Mouse (Mus musculus) regulatory T cell (primary cell): ENCODE data around the gene Taldo1.

ENCODE experiments used
- in situ Hi-C: fragments of 300-600 bp; cut with MboI, MseI; formaldehyde crosslinking; loops from one replicate; pipeline ENCODE4 v1.15.1; 2025; ENCODE audit warnings: high pct_unique_total_duplicates

Gene Taldo1

GRCm38 (mm10) chr7:141391625-141392551, at the start of gene Taldo1:
TSS of gene Taldo1 (plus strand) at chr7:141392199.
- in situ Hi-C loops = no loop called here

- in situ Hi-C loops = no loop called here
These were observed 48.8 kb upstream of the Taldo1 start for GRCm38 (mm10) chr7:141343230-141343629.

- in situ Hi-C loops = no loop called here
These were observed 48.3 kb upstream of the Taldo1 start for GRCm38 (mm10) chr7:141343696-141344095.

GRCm38 (mm10) chr7:141344787-141345186, 47.2 kb upstream of the Taldo1 start:
- in situ Hi-C loops = no loop called here

- in situ Hi-C loops = no loop called here
These were observed 40.9 kb upstream of the Taldo1 start for GRCm38 (mm10) chr7:141351061-141351460.

GRCm38 (mm10) chr7:141355051-141355450, 36.9 kb upstream of the Taldo1 start:
- in situ Hi-C loops = no loop called here

- in situ Hi-C loops = no loop called here
These were observed 36.2 kb upstream of the Taldo1 start for GRCm38 (mm10) chr7:141355626-141356326.

GRCm38 (mm10) chr7:141356971-141357370, 35.0 kb upstream of the Taldo1 start:
- in situ Hi-C loops = no loop called here

- in situ Hi-C loops = no loop called here
These were observed 30.5 kb upstream of the Taldo1 start for GRCm38 (mm10) chr7:141361510-141361909.

GRCm38 (mm10) chr7:141363106-141363751, 28.8 kb upstream of the Taldo1 start:
- in situ Hi-C loops = no loop called here

- in situ Hi-C loops = no loop called here
These were observed 28.3 kb upstream of the Taldo1 start for GRCm38 (mm10) chr7:141363752-141364125.

GRCm38 (mm10) chr7:141364349-141365048, 27.5 kb upstream of the Taldo1 start:
- in situ Hi-C loops = no loop called here

GRCm38 (mm10) chr7:141365049-141365445, 27.0 kb upstream of the Taldo1 start:
- in situ Hi-C loops = no loop called here

GRCm38 (mm10) chr7:141367358-141367757, 24.6 kb upstream of the Taldo1 start:
- in situ Hi-C loops = no loop called here

- in situ Hi-C loops = no loop called here
These were observed 22.1 kb upstream of the Taldo1 start for GRCm38 (mm10) chr7:141369918-141370317.

GRCm38 (mm10) chr7:141371942-141372595, 19.9 kb upstream of the Taldo1 start:
- in situ Hi-C loops = no loop called here

GRCm38 (mm10) chr7:141373611-141374010, 18.4 kb upstream of the Taldo1 start:
- in situ Hi-C loops = no loop called here

GRCm38 (mm10) chr7:141374399-141374798, 17.6 kb upstream of the Taldo1 start:
- in situ Hi-C loops = no loop called here

- in situ Hi-C loops = no loop called here
These were observed 12.4 kb upstream of the Taldo1 start for GRCm38 (mm10) chr7:141379584-141379983.

- in situ Hi-C loops = no loop called here
These were observed 10.7 kb upstream of the Taldo1 start for GRCm38 (mm10) chr7:141381068-141381835.
